Mouse (Mus musculus): ENCODE data around the gene Snrpc.

DNA sequence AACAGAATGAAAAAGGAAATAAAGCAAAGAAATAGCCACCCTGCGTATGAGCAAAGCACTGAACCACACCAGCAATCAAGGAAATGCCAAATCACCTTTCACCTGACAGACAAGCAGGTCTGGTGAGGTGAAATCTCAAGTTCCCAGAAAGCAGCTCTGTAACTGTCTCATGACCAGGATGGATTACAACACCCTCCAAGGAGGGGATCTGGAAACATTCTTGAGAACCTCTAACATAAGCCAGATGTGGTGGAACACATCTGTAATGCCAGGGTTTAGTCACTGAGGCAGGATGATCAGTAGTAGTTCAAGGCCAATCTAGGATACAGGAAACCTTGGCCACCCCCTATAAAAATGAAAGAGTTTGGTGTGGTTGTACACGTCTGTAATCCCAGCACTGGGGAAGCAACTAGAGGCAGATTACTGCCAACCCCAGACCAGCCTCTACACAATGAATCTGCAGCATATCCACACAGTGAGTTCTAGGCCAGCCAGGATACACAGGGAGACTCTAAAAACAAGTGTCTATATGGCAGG, 30.3 kb upstream of the Snrpc start:
- TF ChIP-seq POLR2A (IDR thresholded peaks at IDR 0.05; ENCODE audit: control insufficient read depth, low read depth, low read length) (no peak), CTCF (IDR thresholded peaks at IDR 0.05; ENCODE audit: control insufficient read depth, insufficient read depth, insufficient replicate concordance, low read depth, low read length) (no peak)

Measured in testis, adult 2 months (tissue).